Mouse (Mus musculus): ENCODE measurements around the gene Ccnk. TPM values are rescaled to one million over a fixed set of nuclear protein-coding genes. Genes with fewer than 3 reads are reported as not detected.
A peak's percentile ranks its signal among the peaks of the same experiment; 100 is the strongest.

The Ccnk gene
- total and polyA plus RNA-seq, 2 experiments from 2014 or later, result 1.5 to 4.3 TPM

- H3K27ac ChIP-seq (ENCODE audit: low read depth), result no peak overlapping the region
- no peak overlapping the region for H3K9ac ChIP-seq (replicated peaks; ENCODE audit: low read depth, low read length)
- no peak for DNase-seq (ENCODE audit: low spot score)
- H3K27me3 ChIP-seq (ENCODE audit: control insufficient read depth, insufficient read depth, low read length), result no peaks in the 10 kb centered on the region
- H3K9me3 ChIP-seq (replicated peaks; ENCODE audit: control insufficient read depth, low read length), result no peaks in the 10 kb centered on the region
- H3K4me1 ChIP-seq (ENCODE audit: control insufficient read depth, insufficient read depth), result peaks cover 34% of the 10 kb centered on the region
- no peaks in the 10 kb centered on the region for H3K36me3 ChIP-seq (replicated peaks; ENCODE audit: control insufficient read depth, insufficient read depth, low read length)
- H3K4me3 ChIP-seq (ENCODE audit: low read depth, low read length), result no peak overlapping the region
- WGBS, result 66% methylated on average over 8 of the region's 8 CpGs
- no peak for ATAC-seq (ENCODE audit: insufficient read depth, low read depth)
- TF ChIP-seq CTCF (IDR thresholded peaks at IDR 0.05; ENCODE audit: low read depth) (no peak), EP300 (IDR thresholded peaks at IDR 0.05; ENCODE audit: low read depth) (no peak)
- H3K4me2 ChIP-seq (ENCODE audit: low read depth, low read length), result no peak overlapping the region
Measured at GRCm38 (mm10) chr12:108174606-108175505, 4.5 kb upstream of the Ccnk start.

GRCm38 (mm10) chr12:108176366-108176765 is 3.0 kb upstream of the Ccnk start:
- ATAC-seq (ENCODE audit: insufficient read depth, low read depth) (no peak), DNase-seq (ENCODE audit: low spot score) (no peak)
- Histone ChIP-seq H3K9me3 (replicated peaks; ENCODE audit: control insufficient read depth, low read length) (no peaks in the 10 kb centered on the region), H3K27me3 (ENCODE audit: control insufficient read depth, insufficient read depth, low read length) (no peaks in the 10 kb centered on the region), H3K36me3 (replicated peaks; ENCODE audit: control insufficient read depth, insufficient read depth, low read length) (no peaks in the 10 kb centered on the region), H3K4me3 (ENCODE audit: low read depth, low read length) (no peak overlapping the region), H3K27ac (ENCODE audit: low read depth) (no peak overlapping the region), H3K4me2 (ENCODE audit: low read depth, low read length) (no peak overlapping the region), H3K9ac (replicated peaks; ENCODE audit: low read depth, low read length) (no peak overlapping the region), H3K4me1 (ENCODE audit: control insufficient read depth, insufficient read depth) (peaks cover 34% of the 10 kb centered on the region)
- 78% methylated on average over 3 of the region's 3 CpGs for WGBS
- TF ChIP-seq CTCF (IDR thresholded peaks at IDR 0.05; ENCODE audit: low read depth) (no peak), EP300 (IDR thresholded peaks at IDR 0.05; ENCODE audit: low read depth) (no peak)

DNA sequence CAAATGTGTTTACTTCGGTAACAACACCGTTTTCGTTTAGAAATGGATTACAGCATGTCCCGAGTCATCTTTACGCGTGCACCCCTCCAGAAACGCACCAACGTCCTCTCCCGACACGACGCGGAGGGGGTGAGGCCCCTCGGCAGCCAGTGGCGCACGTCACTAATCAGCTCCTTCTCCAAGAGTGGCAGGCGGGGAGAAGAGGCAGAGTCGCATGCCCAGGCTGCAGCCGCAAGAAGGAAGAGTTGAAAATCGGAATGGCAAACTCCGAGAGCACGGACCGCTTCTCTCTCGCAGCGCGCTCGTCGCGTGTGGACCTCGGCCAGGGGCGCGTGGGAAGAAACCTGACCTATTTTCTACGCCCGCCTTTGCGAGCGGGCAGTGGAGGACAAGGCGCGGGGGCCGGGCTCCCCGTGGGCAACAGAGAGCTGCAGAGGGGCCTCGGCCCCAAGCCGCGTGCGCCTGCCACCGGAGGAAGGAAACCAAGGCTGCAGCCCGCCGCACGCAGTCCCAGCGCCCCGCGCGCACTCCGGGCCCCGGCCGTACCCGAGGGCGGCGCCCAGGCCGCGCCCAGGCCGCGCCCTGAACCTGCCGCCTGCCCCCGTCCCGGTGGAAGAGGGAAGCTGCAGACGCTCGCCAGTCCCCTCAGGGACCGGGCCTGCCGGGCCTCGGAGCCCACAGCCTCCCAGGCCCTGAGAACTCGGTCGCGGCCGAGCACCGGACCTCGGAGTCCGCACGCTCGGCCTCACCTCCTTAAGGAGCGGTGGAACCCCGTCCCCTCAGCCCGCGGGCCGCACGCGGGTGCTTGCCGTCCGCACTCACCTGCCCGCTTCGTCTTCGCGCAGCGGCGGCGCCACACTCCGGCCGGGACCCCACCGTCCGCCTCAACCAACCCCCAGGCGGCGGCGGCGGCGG is 791 bp upstream of the Ccnk start:
- Histone ChIP-seq H3K4me2 (ENCODE audit: low read depth, low read length) (peak overlapping the region; percentile 91), H3K27ac (ENCODE audit: low read depth) (peak overlapping the region; percentile 93), H3K9me3 (replicated peaks; ENCODE audit: control insufficient read depth, low read length) (no peaks in the 10 kb centered on the region), H3K36me3 (replicated peaks; ENCODE audit: control insufficient read depth, insufficient read depth, low read length) (peaks cover 15% of the 10 kb centered on the region), H3K27me3 (ENCODE audit: control insufficient read depth, insufficient read depth, low read length) (no peaks in the 10 kb centered on the region), H3K9ac (replicated peaks; ENCODE audit: low read depth, low read length) (peak overlapping the region; percentile 96), H3K4me3 (ENCODE audit: low read depth, low read length) (peak overlapping the region; percentile 94), H3K4me1 (ENCODE audit: control insufficient read depth, insufficient read depth) (peaks cover 28% of the 10 kb centered on the region)
- DNase-seq (ENCODE audit: low spot score) (peak; percentile 76), ATAC-seq (ENCODE audit: insufficient read depth, low read depth) (peak; percentile 24)
- under 1% methylated on average over 91 of the region's 103 CpGs for WGBS
- no peak for TF ChIP-seq CTCF (IDR thresholded peaks at IDR 0.05; ENCODE audit: low read depth)
- TF ChIP-seq EP300 (IDR thresholded peaks at IDR 0.05; ENCODE audit: low read depth), result no peak

DNA sequence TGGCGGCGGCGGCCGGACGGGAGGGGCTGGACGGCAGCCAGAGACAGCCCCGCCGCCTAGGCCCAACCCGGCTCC is 296 bp upstream of the Ccnk start, which contains the start of gene Setd3:
Setd3 (minus strand) TSS at position 69 of the 75 bp plus-strand sequence.
- ATAC-seq (ENCODE audit: insufficient read depth, low read depth) (no peak), DNase-seq (ENCODE audit: low spot score) (no peak)
- H3K4me1 ChIP-seq (ENCODE audit: control insufficient read depth, insufficient read depth), result peaks cover 28% of the 10 kb centered on the region
- H3K4me3 ChIP-seq (ENCODE audit: low read depth, low read length), result peak within 1 kb of the TSS; percentile 94
- H3K27me3 ChIP-seq (ENCODE audit: control insufficient read depth, insufficient read depth, low read length), result no peaks in the 10 kb centered on the region
- H3K27ac ChIP-seq (ENCODE audit: low read depth), result peak within 1 kb of the TSS; percentile 93
- TF ChIP-seq CTCF (IDR thresholded peaks at IDR 0.05; ENCODE audit: low read depth) (no peak), EP300 (IDR thresholded peaks at IDR 0.05; ENCODE audit: low read depth) (no peak)
- peak within 1 kb of the TSS; percentile 96 for H3K4me2 ChIP-seq (ENCODE audit: low read depth, low read length)
- 0% methylated on average over 7 of the region's 9 CpGs for WGBS
- H3K9me3 ChIP-seq (replicated peaks; ENCODE audit: control insufficient read depth, low read length), result no peaks in the 10 kb centered on the region
- peak within 1 kb of the TSS; percentile 96 for H3K9ac ChIP-seq (replicated peaks; ENCODE audit: low read depth, low read length)
- peaks cover 17% of the 10 kb centered on the region for H3K36me3 ChIP-seq (replicated peaks; ENCODE audit: control insufficient read depth, insufficient read depth, low read length)

DNA sequence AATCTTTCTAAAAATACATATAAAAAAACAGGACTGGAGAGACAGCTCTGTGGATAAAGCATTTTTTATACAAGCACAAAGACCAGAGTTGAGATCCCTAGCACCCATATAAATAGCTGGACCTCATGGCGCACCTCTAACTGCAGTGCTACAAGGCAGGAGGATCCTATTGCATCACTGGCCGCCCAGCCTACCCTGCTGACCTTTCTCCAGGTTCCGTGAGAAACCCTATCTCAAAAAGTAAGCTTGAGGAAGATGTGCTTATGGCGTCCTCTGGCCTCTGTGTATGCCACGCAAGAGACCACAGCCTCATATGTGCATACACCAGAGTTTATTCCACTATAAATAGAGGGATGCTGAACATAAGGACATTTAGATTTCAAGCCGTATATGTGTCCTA is 2.3 kb downstream of the Ccnk start:
- 89% methylated on average over 6 of the region's 6 CpGs for WGBS
- ATAC-seq (ENCODE audit: insufficient read depth, low read depth), result no peak
- TF ChIP-seq CTCF (IDR thresholded peaks at IDR 0.05; ENCODE audit: low read depth) (no peak), EP300 (IDR thresholded peaks at IDR 0.05; ENCODE audit: low read depth) (no peak)

More for the DNA sequence above, 2.3 kb downstream of the Ccnk start:
- no peak for DNase-seq (ENCODE audit: low spot score)
- Histone ChIP-seq H3K27me3 (ENCODE audit: control insufficient read depth, insufficient read depth, low read length) (no peaks in the 10 kb centered on the region), H3K4me3 (ENCODE audit: low read depth, low read length) (no peak overlapping the region), H3K36me3 (replicated peaks; ENCODE audit: control insufficient read depth, insufficient read depth, low read length) (peaks cover 34% of the 10 kb centered on the region), H3K4me1 (ENCODE audit: control insufficient read depth, insufficient read depth) (peaks cover 17% of the 10 kb centered on the region), H3K27ac (ENCODE audit: low read depth) (no peak overlapping the region), H3K9me3 (replicated peaks; ENCODE audit: control insufficient read depth, low read length) (no peaks in the 10 kb centered on the region), H3K9ac (replicated peaks; ENCODE audit: low read depth, low read length) (no peak overlapping the region), H3K4me2 (ENCODE audit: low read depth, low read length) (no peak overlapping the region)
